Mouse (Mus musculus): ENCODE data around the gene Prdx3. TPM values are rescaled to one million over a fixed set of nuclear protein-coding genes. Genes with fewer than 3 reads are reported as not detected.

The Prdx3 gene
- polyA plus RNA-seq, 1 experiment from 2014 or later = 105 TPM

GRCm38 (mm10) chr19:60843324-60843723, 31.0 kb downstream of the Prdx3 start:
- no peak overlapping the region for H3K9ac ChIP-seq (replicated peaks; ENCODE audit: low read depth)
- 0 out of 2 replicates have a peak, but pooled peaks cover 6% of the 10 kb centered on the region for H3K36me3 ChIP-seq (ENCODE audit: insufficient read depth, low read length)
- H3K27me3 ChIP-seq (replicated peaks; ENCODE audit: insufficient read depth, low read length) = no peaks in the 10 kb centered on the region
- H3K9me3 ChIP-seq (ENCODE audit: low read length) = no peaks in the 10 kb centered on the region
- no peak for TF ChIP-seq EP300 (IDR thresholded peaks at IDR 0.05)
- DNase-seq (ENCODE audit: low spot score) = no peak
- H3K27ac ChIP-seq (ENCODE audit: low read length) = no peak overlapping the region
- H3K4me3 ChIP-seq (ENCODE audit: low read depth, low read length) = no peak overlapping the region
- H3K4me1 ChIP-seq (ENCODE audit: insufficient read depth, low read depth, low read length) = no peaks in the 10 kb centered on the region
- H3K4me2 ChIP-seq (replicated peaks; ENCODE audit: low read depth, low read length) = no peak overlapping the region
- ATAC-seq = no peak

GRCm38 (mm10) chr19:60837747-60838146, 36.6 kb downstream of the Prdx3 start:
- Histone ChIP-seq H3K27me3 (replicated peaks; ENCODE audit: insufficient read depth, low read length) (no peaks in the 10 kb centered on the region), H3K4me3 (ENCODE audit: low read depth, low read length) (no peak overlapping the region), H3K9me3 (ENCODE audit: low read length) (no peaks in the 10 kb centered on the region), H3K4me1 (ENCODE audit: insufficient read depth, low read depth, low read length) (no peaks in the 10 kb centered on the region), H3K9ac (replicated peaks; ENCODE audit: low read depth) (no peak overlapping the region), H3K4me2 (replicated peaks; ENCODE audit: low read depth, low read length) (no peak overlapping the region), H3K27ac (ENCODE audit: low read length) (no peak overlapping the region), H3K36me3 (ENCODE audit: insufficient read depth, low read length) (peaks cover 33% of the 10 kb centered on the region; the same call in 1 of the 2 replicates)
- TF ChIP-seq CTCF (IDR thresholded peaks at IDR 0.05) = peak; percentile 85
- TF ChIP-seq EP300 (IDR thresholded peaks at IDR 0.05) = no peak
- ATAC-seq = peak; percentile 72
- DNase-seq (ENCODE audit: low spot score) = peak; percentile 81
- 27% methylated on average over 1 of the region's 1 CpGs for WGBS

GRCm38 (mm10) chr19:60818677-60819076, 55.7 kb downstream of the Prdx3 start:
- WGBS = 77% methylated on average over 6 of the region's 6 CpGs
- ATAC-seq (no peak), DNase-seq (ENCODE audit: low spot score) (peak; percentile 14)
- TF ChIP-seq EP300 (IDR thresholded peaks at IDR 0.05) (no peak), CTCF (IDR thresholded peaks at IDR 0.05) (no peak)
- H3K36me3 ChIP-seq (ENCODE audit: insufficient read depth, low read length) = peaks cover 25% of the 10 kb centered on the region; the same call in 1 of the 2 replicates
- H3K27me3 ChIP-seq (replicated peaks; ENCODE audit: insufficient read depth, low read length) = no peaks in the 10 kb centered on the region
- no peaks in the 10 kb centered on the region for H3K4me1 ChIP-seq (ENCODE audit: insufficient read depth, low read depth, low read length)
- no peak overlapping the region for H3K4me3 ChIP-seq (ENCODE audit: low read depth, low read length)
- no peak overlapping the region for H3K9ac ChIP-seq (replicated peaks; ENCODE audit: low read depth)
- H3K27ac ChIP-seq (ENCODE audit: low read length) = no peak overlapping the region
- H3K4me2 ChIP-seq (replicated peaks; ENCODE audit: low read depth, low read length) = no peak overlapping the region
- H3K9me3 ChIP-seq (ENCODE audit: low read length) = no peaks in the 10 kb centered on the region

Other genes with a start within 250 kb of the Prdx3 start
- 0.55 and 0.64 TPM in 2 replicates for gene Nanos1, start 118.6 kb downstream of the Prdx3 start, polyA plus RNA-seq (2015; fragmentation: Nextera tagmentation; extraction: Ambion mirVana)
- gene Eif3a, start 83.9 kb downstream of the Prdx3 start, polyA plus RNA-seq (2015; fragmentation: Nextera tagmentation; extraction: Ambion mirVana) = 67.1 and 75.8 TPM in 2 replicates
- gene Fam45a, start 63.0 kb downstream of the Prdx3 start, polyA plus RNA-seq (2015; fragmentation: Nextera tagmentation; extraction: Ambion mirVana) = 22.4 and 23.4 TPM in 2 replicates
- gene Sfxn4, start 13.1 kb downstream of the Prdx3 start, polyA plus RNA-seq (2015; fragmentation: Nextera tagmentation; extraction: Ambion mirVana) = 3.7 and 4.4 TPM in 2 replicates
- 7.2 and 9.1 TPM in 2 replicates for gene Grk5, start 15.2 kb upstream of the Prdx3 start, polyA plus RNA-seq (2015; fragmentation: Nextera tagmentation; extraction: Ambion mirVana)